Mouse (Mus musculus) myocyte (in vitro differentiated cells): ENCODE results near the gene Rnf130.

Experiments used
- CEBPB ChIP-seq: IDR thresholded peaks from 2 replicates; pipeline ENCODE4 v1.6.1; 2011; ENCODE audit warnings: mild to moderate bottlenecking, moderate library complexity; ENCODE audit not compliant: poor library complexity, insufficient read depth, severe bottlenecking
- MAX ChIP-seq: IDR thresholded peaks from one replicate; pipeline ENCODE4 v1.6.1; 2011; ENCODE audit warnings: low read depth, mild to moderate bottlenecking, control low read depth
- MYOD1 ChIP-seq, 3 experiments: IDR thresholded peaks; one replicate each; pipeline ENCODE4 v1.6.1; 2011; ENCODE audit warnings: control low read depth in 2 of 3, low read depth in 2 of 3, mild to moderate bottlenecking in 2 of 3, moderate library complexity in 1 of 3; ENCODE audit not compliant: insufficient read length in 2 of 3, control insufficient read depth in 1 of 3
- MYOG ChIP-seq, 3 experiments: IDR thresholded peaks; one replicate each; pipeline ENCODE4 v1.6.1; 2011; ENCODE audit warnings: control low read depth in 2 of 3, low read depth in 2 of 3, mild to moderate bottlenecking in 2 of 3; ENCODE audit not compliant: insufficient read length in 2 of 3, control insufficient read depth in 1 of 3, insufficient read depth in 1 of 3
- POLR2A ChIP-seq: IDR thresholded peaks from one replicate; pipeline ENCODE4 v1.6.1; 2011; ENCODE audit warnings: low read depth, mild to moderate bottlenecking, control low read depth, moderate library complexity; ENCODE audit not compliant: insufficient read length
- SRF ChIP-seq: IDR thresholded peaks from one replicate; pipeline ENCODE4 v1.6.1; 2011; ENCODE audit warnings: low read depth; ENCODE audit not compliant: control insufficient read depth, insufficient read length
- TCF12 ChIP-seq: IDR thresholded peaks from one replicate; pipeline ENCODE4 v1.6.1; 2011; ENCODE audit warnings: mild to moderate bottlenecking, control low read depth; ENCODE audit not compliant: poor library complexity, insufficient read depth, severe bottlenecking
- TCF3 ChIP-seq: IDR thresholded peaks from one replicate; pipeline ENCODE4 v1.6.1; 2011; ENCODE audit warnings: low read depth, control low read depth; ENCODE audit not compliant: insufficient read length
- USF1 ChIP-seq: IDR thresholded peaks from one replicate; pipeline ENCODE4 v1.6.1; 2011; ENCODE audit warnings: low read depth, mild to moderate bottlenecking, control low read depth, moderate library complexity

- no peak for TF ChIP-seq POLR2A
- no peak for TF ChIP-seq CEBPB
- TF ChIP-seq MYOG (IDR thresholded peaks at IDR 0.05; ENCODE audit: control insufficient read depth in 1 of 3, insufficient read depth in 1 of 3, insufficient read length in 2 of 3, low read depth in 2 of 3), result no peak
- TF ChIP-seq TCF12, result no peak
- TF ChIP-seq USF1, result no peak
- no peak for TF ChIP-seq TCF3
- TF ChIP-seq MYOD1 (IDR thresholded peaks at IDR 0.05; ENCODE audit: control insufficient read depth in 1 of 3, insufficient read length in 2 of 3, low read depth in 2 of 3), result no peak
- no peak for TF ChIP-seq SRF
- no peak for TF ChIP-seq MAX
Measured at GRCm38 (mm10) chr11:49985009-49985408, 40.1 kb upstream of the Rnf130 start.
